Mouse (Mus musculus): ENCODE results near the gene Calr. TPM values are rescaled to one million over a fixed set of nuclear protein-coding genes. Genes with fewer than 3 reads are reported as not detected.

Calr gene
- total RNA-seq, 4 experiments from 2014 or later: 148 to 197 (median 154) TPM

- no peak for DNase-seq (ENCODE audit: low spot score in 2 of 2)
Observed at GRCm38 (mm10) chr8:84816117-84816516, 30.6 kb downstream of the Calr start.

DNA sequence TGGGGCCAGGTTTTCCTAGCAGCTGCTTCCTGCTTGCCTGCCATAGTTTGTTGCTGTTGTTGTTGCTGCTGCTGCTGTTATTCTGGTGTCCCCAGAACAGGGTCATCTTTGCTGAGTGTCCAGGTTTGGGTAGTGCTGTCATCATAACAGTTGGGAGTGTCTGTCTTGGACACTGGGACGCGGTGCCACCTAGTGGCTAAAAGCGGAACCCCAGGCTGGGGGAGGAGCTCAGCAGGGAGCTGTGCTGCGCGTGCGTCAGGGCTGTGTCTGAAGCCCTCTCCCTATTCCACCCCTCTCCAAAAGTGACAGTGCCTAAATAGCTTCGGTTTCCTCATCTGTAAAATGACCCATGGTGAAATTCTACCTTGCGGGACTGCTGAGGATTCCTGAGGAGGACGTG lies 31.2 kb downstream of the Calr start:
- peak; percentile 96 to 97 for DNase-seq (ENCODE audit: low spot score in 2 of 2)

DNA sequence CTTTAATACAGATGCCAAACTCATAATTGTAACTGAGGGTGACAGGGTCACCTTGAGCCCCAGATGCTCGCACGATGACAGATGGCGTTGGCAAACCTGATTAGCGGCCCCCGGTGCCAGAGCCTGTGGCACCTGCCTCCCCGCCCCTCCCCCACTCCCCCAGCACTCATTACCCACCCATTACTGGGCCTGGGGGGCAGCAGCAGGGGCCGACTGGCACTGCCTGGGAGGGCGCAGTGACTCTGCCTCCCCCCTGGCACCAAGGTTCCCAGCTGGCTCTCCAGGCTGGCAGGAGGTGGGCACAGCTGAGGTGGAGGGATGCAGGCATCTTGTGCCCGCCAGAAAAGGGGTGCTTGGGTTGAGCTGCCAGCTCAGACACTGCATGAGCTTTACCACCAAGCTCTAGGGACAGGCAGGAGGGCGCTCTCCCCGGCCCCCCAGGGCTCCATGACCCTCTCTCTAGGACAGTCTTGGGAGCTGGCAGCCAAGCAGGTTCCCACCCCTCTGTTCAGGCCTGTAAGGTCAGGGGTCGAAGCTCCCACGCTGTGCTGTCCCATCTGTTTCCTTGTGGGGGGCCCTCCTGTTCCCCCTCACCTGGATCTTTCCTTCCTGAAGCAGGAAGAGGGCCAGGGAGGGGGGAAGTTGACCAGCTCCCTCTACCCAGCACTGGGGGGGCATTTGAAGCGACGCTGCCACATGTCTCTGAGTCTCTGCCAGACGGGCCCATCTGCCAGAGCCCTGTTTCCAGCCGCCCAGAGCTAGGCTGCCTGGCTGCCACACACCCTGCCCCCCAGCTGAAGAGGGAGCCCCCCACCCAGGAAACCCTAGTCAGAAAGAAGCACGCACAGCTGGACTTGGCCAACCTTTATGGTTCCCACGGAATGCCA lies 31.9 kb downstream of the Calr start:
- DNase-seq (ENCODE audit: low spot score in 2 of 2): no peak

DNA sequence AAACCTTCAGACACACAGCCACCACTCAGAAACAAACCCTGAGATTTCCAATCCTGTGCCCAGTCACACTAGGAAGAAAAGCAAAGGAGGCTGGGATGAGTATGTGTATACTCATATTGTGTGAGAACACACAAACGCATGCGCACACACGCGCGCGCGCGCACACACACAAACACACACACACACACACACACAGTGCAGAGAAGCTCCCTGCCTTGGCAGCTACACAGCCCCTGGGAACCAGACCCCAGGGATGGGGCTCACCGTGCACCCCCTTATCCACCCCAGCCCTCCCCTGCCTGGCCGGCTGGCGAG lies 32.5 kb downstream of the Calr start:
- DNase-seq (ENCODE audit: low spot score in 2 of 2): no peak

DNA sequence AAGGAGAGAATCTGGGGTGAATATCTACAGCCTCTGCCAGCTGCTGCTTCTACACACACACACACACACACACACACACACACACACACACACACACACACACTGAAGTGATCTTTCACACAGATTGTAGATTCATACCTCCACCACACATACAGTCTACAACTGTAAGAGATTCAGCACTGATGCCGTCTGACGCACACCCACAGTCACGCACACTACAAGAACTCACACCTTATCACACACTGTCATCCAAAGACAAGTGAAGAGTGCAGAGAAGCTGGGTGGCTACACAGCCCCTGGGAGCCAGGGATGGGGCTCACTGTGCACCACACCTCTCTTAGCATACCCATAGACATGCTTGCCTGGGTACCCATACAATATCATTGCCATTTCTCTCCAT lies 32.9 kb downstream of the Calr start:
- DNase-seq (ENCODE audit: low spot score in 2 of 2): no peak

- peak; percentile 62 to 75 for DNase-seq (ENCODE audit: low spot score in 2 of 2)
Observed at GRCm38 (mm10) chr8:84813059-84813458, 33.7 kb downstream of the Calr start.

DNA sequence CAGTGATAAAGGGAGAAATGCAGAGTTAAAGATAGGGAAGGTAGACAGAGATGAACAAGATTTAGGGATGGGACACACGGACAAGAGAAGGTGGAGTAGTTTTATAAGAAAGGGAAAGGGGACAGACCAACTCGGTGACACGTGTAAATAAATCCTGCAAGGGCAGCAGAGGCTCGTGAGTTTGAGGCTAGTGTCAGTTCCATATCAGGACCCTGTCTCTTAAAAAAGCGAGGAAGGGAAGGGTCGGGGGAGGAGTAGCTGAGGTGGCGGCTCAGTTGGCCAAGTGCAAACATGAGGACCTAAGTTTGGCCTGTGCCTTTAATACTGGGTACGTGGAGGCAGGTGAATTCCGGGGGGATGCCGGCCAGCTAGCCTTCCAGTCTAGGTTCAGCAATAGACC lies 35.4 kb downstream of the Calr start:
- DNase-seq (ENCODE audit: low spot score in 2 of 2): no peak

DNA sequence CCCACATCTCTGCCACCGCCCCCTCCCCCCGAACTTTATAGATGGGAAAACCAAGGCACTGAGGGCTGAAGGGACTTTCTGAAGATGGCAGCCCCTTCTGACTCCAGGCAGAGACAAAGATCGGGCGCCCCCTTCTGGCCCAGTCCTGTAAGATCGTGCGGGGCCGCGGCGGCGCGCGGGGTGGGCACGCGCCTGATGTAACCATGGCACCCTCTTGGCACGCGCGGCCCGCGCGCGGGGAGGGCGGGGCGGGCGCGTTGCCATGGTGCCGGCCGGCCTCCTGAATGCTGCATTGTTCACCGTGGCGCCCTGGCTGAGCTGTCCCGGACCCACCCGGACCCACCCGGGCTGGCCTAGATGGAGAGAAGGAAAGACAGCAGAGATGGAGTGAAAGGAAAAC lies 35.8 kb downstream of the Calr start:
- peak; percentile 84 to 88 for DNase-seq (ENCODE audit: low spot score in 2 of 2)

- no peak for DNase-seq (ENCODE audit: low spot score in 2 of 2)
Observed at GRCm38 (mm10) chr8:84809941-84810280, 36.8 kb downstream of the Calr start.

DNA sequence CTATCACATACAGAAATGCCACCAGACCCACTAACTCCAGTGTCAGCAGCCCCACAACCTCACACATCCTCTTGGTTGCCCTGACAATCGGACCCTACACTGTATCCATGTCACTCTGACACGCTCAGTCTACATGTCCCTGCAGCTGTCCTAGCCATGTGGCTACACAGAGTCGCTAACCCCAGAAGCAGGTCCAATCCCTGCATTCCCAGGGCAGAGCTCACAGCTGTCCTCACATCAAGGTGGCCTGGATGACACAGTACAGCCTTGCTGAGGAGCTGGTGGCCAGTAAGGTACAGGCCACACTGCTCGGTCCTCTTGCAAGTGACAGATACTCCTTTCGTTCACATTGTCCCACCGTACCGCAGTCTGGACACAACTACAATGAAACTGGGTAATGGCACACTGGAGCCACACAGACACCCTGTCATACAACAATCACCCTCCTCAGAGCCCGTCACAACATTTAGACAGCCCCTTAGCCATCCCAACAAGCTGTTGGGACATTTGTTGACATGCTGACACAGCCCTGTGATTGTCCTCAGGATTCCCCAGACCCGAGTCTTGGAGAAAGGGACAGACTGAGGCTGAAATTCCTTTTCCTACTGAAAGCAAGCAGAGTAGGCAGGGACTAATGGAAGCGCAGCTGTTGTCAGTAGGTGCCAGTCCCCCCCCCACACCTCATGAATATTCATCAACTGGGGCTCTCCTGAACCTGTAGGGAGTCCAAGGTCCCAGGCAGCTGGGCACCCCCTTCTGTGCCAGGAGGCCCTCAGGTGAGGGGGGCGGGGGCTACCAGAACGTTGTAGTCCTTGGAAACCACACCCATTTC lies 37.4 kb downstream of the Calr start:
- DNase-seq (ENCODE audit: low spot score in 2 of 2): no peak

DNA sequence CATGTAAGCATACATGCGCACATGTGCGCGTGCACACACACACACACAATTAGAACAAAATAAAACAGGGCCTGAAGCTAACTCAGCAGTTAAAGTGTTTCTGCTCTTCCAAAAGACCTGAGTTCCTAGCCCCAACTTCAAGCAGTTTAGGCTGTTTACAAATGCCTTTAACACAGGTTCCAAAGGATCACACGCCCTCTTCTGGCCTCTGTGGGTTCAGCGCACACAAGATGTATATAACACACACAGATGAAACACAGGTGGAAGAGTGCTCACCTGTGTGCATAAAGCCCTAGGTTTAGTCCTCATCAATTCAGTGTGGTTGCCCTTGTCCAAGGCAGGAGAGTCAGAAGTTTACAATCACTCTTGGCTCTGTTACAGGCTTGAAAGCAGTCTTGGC lies 40.7 kb downstream of the Calr start:
- no peak for DNase-seq (ENCODE audit: low spot score in 2 of 2)

DNA sequence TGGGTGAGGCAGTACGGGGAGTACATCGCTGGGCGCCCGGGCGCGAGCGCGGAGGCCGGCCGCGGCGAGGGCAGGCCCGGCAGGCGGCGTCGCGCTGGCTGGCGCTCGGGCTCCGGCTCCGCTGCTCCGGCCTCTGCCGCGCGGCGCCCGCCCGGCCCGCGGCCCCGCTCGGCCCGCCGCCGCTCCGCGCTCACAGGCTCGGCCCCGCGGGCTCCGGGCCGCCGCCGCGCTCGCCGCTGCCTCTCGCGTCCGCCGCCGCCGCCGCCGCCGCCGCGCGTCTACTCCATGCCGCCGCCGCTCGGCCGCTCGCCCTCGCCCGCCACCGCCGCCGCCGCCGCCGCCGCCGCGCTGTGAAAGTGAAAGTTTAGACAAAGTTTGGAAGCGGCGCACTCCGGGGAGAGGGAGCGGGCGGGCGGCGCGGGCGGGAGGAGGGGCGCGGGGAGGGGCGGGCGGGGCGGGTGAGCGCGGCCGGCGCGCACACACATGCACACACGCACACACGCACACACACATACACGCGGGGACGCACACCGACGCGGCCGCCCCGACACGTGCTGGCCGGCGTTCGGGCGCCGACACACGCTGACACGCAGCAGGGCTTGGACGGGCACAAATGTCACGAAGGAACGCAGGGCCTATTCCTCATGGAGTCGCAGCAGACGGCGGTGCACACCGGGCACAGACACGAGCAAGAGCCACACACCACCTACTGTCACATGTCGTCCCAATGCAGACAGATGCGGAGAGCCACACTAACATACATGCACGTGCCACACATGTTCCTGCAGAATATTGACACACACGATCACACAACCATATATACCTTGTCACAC lies 46.5 kb downstream of the Calr start, which contains the start of gene Nfix:
Nfix (minus strand) TSS at position 346 of the 833 bp plus-strand sequence.
- DNase-seq (ENCODE audit: low spot score in 2 of 2): peak in 1 of 2 experiments; percentile 72

DNA sequence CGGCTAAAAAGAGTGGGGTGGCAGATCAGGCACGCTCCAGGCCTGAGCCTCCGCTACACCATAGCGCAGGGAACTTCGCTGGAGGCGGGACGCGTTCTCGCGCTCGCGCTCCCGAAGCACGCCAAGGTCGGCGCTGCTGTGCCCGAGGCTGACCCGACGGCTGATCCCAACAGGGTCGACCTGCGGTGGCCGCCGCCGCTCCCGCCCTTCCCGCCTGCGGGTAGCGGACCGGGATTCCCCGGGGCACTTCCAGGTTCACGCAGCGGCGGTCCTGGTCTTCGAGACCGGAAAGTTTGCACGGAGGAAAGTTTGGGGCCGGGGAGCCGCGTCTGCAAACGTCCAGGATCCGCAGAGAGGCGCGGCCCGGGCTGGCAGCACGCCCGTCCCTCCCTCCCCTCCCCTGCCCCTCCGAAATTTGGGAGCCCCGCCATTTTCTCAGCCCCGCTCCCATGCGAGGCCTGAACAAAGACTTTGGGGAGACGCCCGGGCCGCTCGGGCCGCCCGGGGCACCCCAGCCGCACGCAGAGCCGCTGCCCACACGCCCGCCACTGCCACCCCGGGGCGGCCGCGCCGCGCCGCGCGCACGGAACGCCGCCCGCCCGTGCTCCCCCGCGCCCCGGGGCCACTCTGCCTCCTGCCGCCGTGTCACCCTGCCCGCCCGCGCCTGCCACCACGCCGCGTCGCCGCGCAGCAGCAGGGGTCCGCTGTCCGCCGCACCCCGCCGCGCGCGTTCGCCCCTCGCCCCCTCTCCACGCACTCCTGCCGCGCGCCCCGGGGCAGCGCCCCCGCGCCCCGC lies 47.4 kb downstream of the Calr start:
- peak in 1 of 2 experiments; percentile 50 for DNase-seq (ENCODE audit: low spot score in 2 of 2)

GRCm38 (mm10) chr8:84798446-84799135 lies 48.1 kb downstream of the Calr start:
- DNase-seq (ENCODE audit: low spot score in 2 of 2): no peak

DNA sequence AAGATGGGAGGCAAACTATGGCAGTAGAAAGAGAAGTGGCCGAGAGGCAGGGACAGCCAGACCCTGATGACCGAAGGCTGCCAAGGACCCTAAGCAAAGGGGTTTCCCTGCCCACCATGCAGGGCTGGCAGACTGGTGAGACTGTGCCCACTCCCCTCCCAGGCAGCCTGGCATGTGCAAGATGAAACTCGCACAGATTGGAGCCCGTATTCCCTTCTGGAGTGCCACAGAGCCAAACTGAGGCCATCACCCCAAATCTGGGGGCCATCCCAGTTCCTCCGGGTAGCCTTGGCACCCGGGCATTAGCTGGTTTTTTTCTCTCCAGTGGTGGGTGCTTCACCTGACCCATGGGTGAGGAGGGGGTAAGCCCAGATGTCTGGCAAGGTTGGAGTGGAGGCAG lies 48.8 kb downstream of the Calr start:
- no peak for DNase-seq (ENCODE audit: low spot score in 2 of 2)

- peak in 1 of 2 experiments; percentile 34 for DNase-seq (ENCODE audit: low spot score in 2 of 2)
Observed at GRCm38 (mm10) chr8:84797256-84797797, 49.4 kb downstream of the Calr start.

DNA sequence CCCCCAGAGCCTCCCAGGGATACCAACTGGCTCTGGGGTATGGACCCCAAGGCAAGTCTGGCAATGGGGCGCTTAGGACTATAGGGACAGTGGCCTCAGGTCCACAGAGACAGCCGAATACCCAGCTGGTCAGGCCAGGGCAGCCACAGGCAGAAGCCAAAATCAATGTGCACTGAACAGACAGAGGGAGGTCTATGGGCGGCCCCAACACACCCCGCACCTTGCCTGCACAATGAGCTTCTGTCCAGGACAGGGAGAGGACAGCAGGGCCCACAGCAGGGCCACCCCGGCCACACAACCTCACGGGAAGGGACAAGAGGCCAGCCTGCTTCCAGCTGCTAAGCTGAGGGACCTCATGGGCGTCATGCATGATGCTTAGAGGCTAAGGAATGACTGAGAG lies 52.2 kb downstream of the Calr start:
- peak in 1 of 2 experiments; percentile 27 for DNase-seq (ENCODE audit: low spot score in 2 of 2)

GRCm38 (mm10) chr8:84793791-84794485 lies 52.8 kb downstream of the Calr start:
- DNase-seq (ENCODE audit: low spot score in 2 of 2): peak in 1 of 2 experiments; percentile 73

GRCm38 (mm10) chr8:84793134-84793533 lies 53.6 kb downstream of the Calr start:
- DNase-seq (ENCODE audit: low spot score in 2 of 2): no peak
